Mouse (Mus musculus) left cerebral cortex, adult 6 months (tissue): Measurements from ENCODE around the gene Fbxo6. TPM values are rescaled to one million over a fixed set of nuclear protein-coding genes. Genes with fewer than 3 reads are reported as not detected.

ENCODE experiments used
- long read RNA-seq, 2 experiments: library from polyadenylated mRNA; unstranded; transcript quantifications; one replicate each; pipeline ENCODE4 v2.0.0; 2019 to 2020
- polyA plus RNA-seq: library from polyadenylated mRNA; unstranded; fragments of <200 nt; fragmentation: Nextera tagmentation; gene quantifications from 2 replicates; pipeline ENCODE4 v1.2.3, GENCODE M21; 2021

Fbxo6 gene
- polyA plus RNA-seq = 36.5 and 48.5 TPM in 2 replicates
- long read RNA-seq, experiment 1, transcript Fbxo6-202 (6 exons, 1,163 nt) = major isoform, 9 of 90 reads
- long read RNA-seq, experiment 1, transcript Fbxo6-206 (6 exons, 811 nt) = minor isoform, 7 of 90 reads
- long read RNA-seq, experiment 1, transcript Fbxo6-208 (6 exons, 1,240 nt) = major isoform, 9 of 90 reads
- long read RNA-seq, experiment 1, partial matches to known transcripts = 7 of 90 reads
- long read RNA-seq, experiment 1, other reads (novel, unspliced or antisense) = 53 of 90 reads
- long read RNA-seq, experiment 2, transcript Fbxo6-206 (6 exons, 811 nt) = minor isoform, 6 of 32 reads
- long read RNA-seq, experiment 2, transcript Fbxo6-208 (6 exons, 1,240 nt) = minor isoform, 5 of 32 reads
- long read RNA-seq, experiment 2, transcript Fbxo6-201 (6 exons, 1,346 nt) = minor isoform, 6 of 32 reads
- long read RNA-seq, experiment 2, transcript Fbxo6-202 (6 exons, 1,163 nt) = major isoform, 12 of 32 reads
- long read RNA-seq, experiment 2, partial matches to known transcripts = 1 of 32 reads
- long read RNA-seq, experiment 2, other reads (novel, unspliced or antisense) = 2 of 32 reads

GRCm38 (mm10) chr4:148151267-148152168, at the start of gene Fbxo6:
Gene Fbxo6, minus strand, starts transcription at chr4:148152140.

GRCm38 (mm10) chr4:148160436-148161390, 8.8 kb upstream of the Fbxo6 start, which contains the start of the genes Fbxo44 and Fbxo2:
Gene Fbxo44, minus strand, starts transcription at chr4:148160482.
Gene Fbxo2, plus strand, starts transcription at chr4:148160621.

GRCm38 (mm10) chr4:148130561-148131413, 21.2 kb downstream of the Fbxo6 start, which contains the start of gene Draxin:
Gene Draxin, minus strand, starts transcription at chr4:148130698.

GRCm38 (mm10) chr4:148130133-148130532, 21.8 kb downstream of the Fbxo6 start, which contains the start of gene Mad2l2:
Gene Mad2l2, plus strand, starts transcription at chr4:148130384.

Other genes with a start within 250 kb of the Fbxo6 start
- 74.5 and 85.6 TPM in 2 replicates for gene Mfn2, start 247.4 kb downstream of the Fbxo6 start, polyA plus RNA-seq
- gene Plod1, start 215.4 kb downstream of the Fbxo6 start, polyA plus RNA-seq = 11.5 and 13.4 TPM in 2 replicates
- gene 2510039O18Rik, start 211.2 kb downstream of the Fbxo6 start, polyA plus RNA-seq = 4.5 and 10.2 TPM in 2 replicates
- not detected in 2 replicates for gene Nppb, start 166.4 kb downstream of the Fbxo6 start, polyA plus RNA-seq
- 0.31 TPM in 1 of 2 replicates, not detected in the other for gene Nppa, start 151.4 kb downstream of the Fbxo6 start, polyA plus RNA-seq
- 10.9 and 23.5 TPM in 2 replicates for gene Clcn6, start 113.3 kb downstream of the Fbxo6 start, polyA plus RNA-seq
- 3.8 and 4.1 TPM in 2 replicates for gene Mthfr, start 113.1 kb downstream of the Fbxo6 start, polyA plus RNA-seq
- gene Agtrap, start 64.1 kb downstream of the Fbxo6 start, polyA plus RNA-seq = 7.0 TPM in 2 replicates
- gene Mad2l2, start 21.8 kb downstream of the Fbxo6 start, polyA plus RNA-seq = 28.3 and 28.9 TPM in 2 replicates
- gene Draxin, start 21.4 kb downstream of the Fbxo6 start, polyA plus RNA-seq = 0.07 and 0.10 TPM in 2 replicates
- gene Fbxo44, start 8.3 kb upstream of the Fbxo6 start, polyA plus RNA-seq = 133 and 147 TPM in 2 replicates
- gene Fbxo2, start 8.5 kb upstream of the Fbxo6 start, polyA plus RNA-seq = 138 and 183 TPM in 2 replicates
- gene Disp3, start 135.8 kb upstream of the Fbxo6 start, polyA plus RNA-seq = 11.2 and 13.5 TPM in 2 replicates